Mouse (Mus musculus) stomach, postnatal 0 days (tissue): ENCODE results near the gene Csn3.

ENCODE experiments used
- CTCF ChIP-seq: IDR thresholded peaks from 2 replicates; pipeline ENCODE4 v1.5.1; 2016; ENCODE audit warnings: antibody characterized with exemption, low read depth, mild to moderate bottlenecking, moderate library complexity
- EP300 ChIP-seq: optimal IDR thresholded peaks from 2 replicates; pipeline ENCODE3; 2016; ENCODE audit warnings: antibody characterized with exemption

DNA sequence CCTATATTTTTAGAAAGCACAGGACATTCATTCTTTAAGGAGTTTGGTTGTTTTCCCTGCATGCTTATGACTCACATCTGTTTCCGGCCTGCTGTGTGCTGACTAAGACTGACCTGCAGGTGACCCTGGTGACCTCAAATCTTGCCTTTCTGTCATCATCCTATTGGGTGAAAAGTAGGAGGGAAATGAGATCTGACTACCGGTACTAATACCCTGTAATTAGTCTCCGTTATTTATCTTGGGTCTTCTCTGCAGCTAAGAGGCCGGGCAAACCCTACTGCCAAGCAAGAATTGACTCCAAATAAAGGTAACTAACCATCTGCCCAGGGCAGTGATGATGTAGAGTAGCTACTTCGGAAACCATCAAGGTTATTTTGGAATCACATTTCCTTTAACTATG lies at the start of gene Csn3:
- TF ChIP-seq CTCF (no peak), EP300 (no peak)
